Mouse (Mus musculus): ENCODE measurements around the gene Hoxa2.

The Hoxa2 gene

GRCm38 (mm10) chr6:52139115-52139514, 25.5 kb downstream of the Hoxa2 start:
- DNase-seq (ENCODE audit: low spot score in 2 of 2): no peak

- DNase-seq (ENCODE audit: low spot score in 2 of 2): no peak
Measured at GRCm38 (mm10) chr6:52138576-52138975, 26.1 kb downstream of the Hoxa2 start.

- no peak for DNase-seq (ENCODE audit: low spot score in 2 of 2)
Measured at GRCm38 (mm10) chr6:52137841-52138535, 26.6 kb downstream of the Hoxa2 start.

GRCm38 (mm10) chr6:52123673-52124072, 41.0 kb downstream of the Hoxa2 start:
- no peak for DNase-seq (ENCODE audit: low spot score in 2 of 2)

- DNase-seq (ENCODE audit: low spot score in 2 of 2): no peak
Measured at GRCm38 (mm10) chr6:52121173-52121572, 43.5 kb downstream of the Hoxa2 start.

- peak; percentile 1 to 5 for DNase-seq (ENCODE audit: low spot score in 2 of 2)
Measured at GRCm38 (mm10) chr6:52118903-52119635, 45.6 kb downstream of the Hoxa2 start.

- no peak for DNase-seq (ENCODE audit: low spot score in 2 of 2)
Measured at GRCm38 (mm10) chr6:52115899-52116298, 48.7 kb downstream of the Hoxa2 start.
